Mouse (Mus musculus) midbrain, embryonic 10.5 days (tissue): ENCODE results near the gene Lrrc4b. TPM values are rescaled to one million over a fixed set of nuclear protein-coding genes. Genes with fewer than 3 reads are reported as not detected.

ENCODE experiments used
- DNase-seq: peaks from one replicate; pipeline ENCODE4 v3.0.0-alpha.2; 2017; ENCODE audit warnings: low spot score
- H3K27ac ChIP-seq: fragments of 300-500 bp; sonication (generic); replicated peaks from 2 replicates; pipeline ENCODE4 v1.5.1; 2016; ENCODE audit warnings: mild to moderate bottlenecking
- H3K27me3 ChIP-seq: fragments of 300-500 bp; sonication (generic); 2 replicates; pipeline ENCODE4 v1.6.1; 2016; ENCODE audit warnings: low read depth, mild to moderate bottlenecking; ENCODE audit not compliant: poor library complexity, severe bottlenecking
- H3K36me3 ChIP-seq: fragments of 300-500 bp; sonication (generic); 2 replicates; pipeline ENCODE4 v1.6.1; 2016; ENCODE audit warnings: mild to moderate bottlenecking, moderate library complexity
- H3K4me1 ChIP-seq: fragments of 300-500 bp; sonication (generic); 2 replicates; pipeline ENCODE4 v1.6.1; 2016
- H3K4me3 ChIP-seq: fragments of 300-500 bp; sonication (generic); 2 replicates; pipeline ENCODE4 v1.5.1; 2016; ENCODE audit warnings: mild to moderate bottlenecking, moderate library complexity
- H3K9me3 ChIP-seq: fragments of 300-500 bp; sonication (generic); replicated peaks from 2 replicates; pipeline ENCODE4 v1.6.1; 2016; ENCODE audit warnings: mild to moderate bottlenecking
- WGBS: fragments of 180-500 bp; shearing (Covaris S2); methylation state at CpG from one replicate; pipeline ENCODE4 v1.1.7; 2016; 5-methylcytosine and 5-hydroxymethylcytosine counted together
- microRNA-seq: library from miRNA; unstranded; fragments of <30 nt; microRNA quantifications from one replicate; pipeline ENCODE4, GENCODE M21; 2017
- polyA plus RNA-seq: library from polyadenylated mRNA; unstranded; fragments of >200 nt; fragmentation: Nextera tagmentation; extraction: Ambion mirVana; gene quantifications from 2 replicates; pipeline ENCODE4 v1.2.1, GENCODE M21; 2016

Lrrc4b gene
- polyA plus RNA-seq, 1 experiment from 2014 or later: 2.4 TPM

GRCm38 (mm10) chr7:44497361-44498055, 68.7 kb downstream of the Lrrc4b start:
- Histone ChIP-seq H3K4me3 (peak overlapping the region; percentile 86), H3K36me3 (peaks cover 23% of the 10 kb centered on the region), H3K27me3 (peaks cover 18% of the 10 kb centered on the region), H3K27ac (peak overlapping the region; percentile 99), H3K4me1 (peaks cover 29% of the 10 kb centered on the region), H3K9me3 (no peaks in the 10 kb centered on the region)
- WGBS: 84% methylated on average over 10 of the region's 10 CpGs
- DNase-seq: no peak

- no peaks in the 10 kb centered on the region for H3K9me3 ChIP-seq
- H3K27ac ChIP-seq: no peak overlapping the region
- WGBS: 89% methylated on average over 1 of the region's 1 CpGs
- peaks cover 18% of the 10 kb centered on the region for H3K27me3 ChIP-seq
- H3K4me1 ChIP-seq: peaks cover 29% of the 10 kb centered on the region
- no peak for DNase-seq
- H3K4me3 ChIP-seq: no peak overlapping the region
- H3K36me3 ChIP-seq: peaks cover 9% of the 10 kb centered on the region
Observed at GRCm38 (mm10) chr7:44498922-44499321, 70.1 kb downstream of the Lrrc4b start.

DNA sequence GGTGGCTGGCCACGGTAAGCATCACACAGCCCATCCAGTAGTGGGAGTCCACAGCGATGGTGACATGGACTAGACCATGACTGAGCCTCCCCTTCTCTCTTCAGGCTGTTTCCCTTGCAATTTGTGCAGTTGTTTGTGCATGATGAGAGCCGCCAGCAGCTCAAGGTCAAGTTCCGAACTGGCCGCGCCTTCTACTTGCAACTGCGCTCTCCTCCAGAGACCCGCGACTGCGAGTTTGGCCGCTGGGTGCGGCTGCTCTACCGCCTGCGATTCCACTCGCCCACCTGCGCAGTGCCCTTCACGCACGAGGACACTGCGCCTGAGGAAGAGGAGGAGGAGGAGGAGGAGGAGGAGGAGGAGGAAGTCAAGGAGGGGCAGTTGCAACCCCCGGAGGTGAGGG, 71.2 kb downstream of the Lrrc4b start:
- peaks cover 18% of the 10 kb centered on the region for H3K27me3 ChIP-seq
- 0 out of 2 replicates have a peak overlapping the region, but pooled peaks have one; percentile 13 for H3K27ac ChIP-seq
- WGBS: 63% methylated on average over 20 of the region's 20 CpGs
- no peak overlapping the region; the same call in 1 of the 2 replicates for H3K4me3 ChIP-seq
- no peaks in the 10 kb centered on the region for H3K36me3 ChIP-seq
- H3K9me3 ChIP-seq: 0 out of 2 replicates have a peak, but pooled peaks cover 3% of the 10 kb centered on the region
- H3K4me1 ChIP-seq: peaks cover 24% of the 10 kb centered on the region
- no peak for DNase-seq

GRCm38 (mm10) chr7:44501563-44502115, 72.8 kb downstream of the Lrrc4b start:
- no peak overlapping the region for H3K27ac ChIP-seq
- 44% methylated on average over 5 of the region's 5 CpGs for WGBS
- H3K36me3 ChIP-seq: no peaks in the 10 kb centered on the region
- H3K4me3 ChIP-seq: no peak overlapping the region
- peaks cover 18% of the 10 kb centered on the region for H3K27me3 ChIP-seq
- peaks cover 14% of the 10 kb centered on the region for H3K4me1 ChIP-seq
- DNase-seq: peak; percentile 75
- H3K9me3 ChIP-seq: 0 out of 2 replicates have a peak, but pooled peaks cover 3% of the 10 kb centered on the region

DNA sequence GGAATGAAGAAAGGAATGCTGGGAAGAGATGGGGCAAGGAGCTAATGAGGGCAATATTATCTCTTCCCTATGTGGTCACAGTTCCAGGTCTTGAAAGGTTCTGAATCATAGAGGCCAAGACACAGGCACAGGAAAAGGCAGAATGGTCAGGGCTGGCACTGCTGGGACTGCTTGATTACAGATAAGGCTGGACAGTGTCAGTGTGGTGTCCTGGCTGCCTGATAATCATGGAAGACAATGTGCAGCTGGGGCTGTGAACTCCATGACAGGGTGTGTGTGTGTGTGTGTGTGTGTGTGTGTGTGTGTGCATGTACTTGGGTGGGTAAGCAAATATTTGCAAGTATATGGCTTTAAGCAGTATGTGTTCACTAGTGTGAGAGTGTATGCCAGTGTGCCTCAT, 78.7 kb downstream of the Lrrc4b start:
- no peaks in the 10 kb centered on the region for H3K4me1 ChIP-seq
- DNase-seq: no peak

More for the DNA sequence above, 78.7 kb downstream of the Lrrc4b start:
- no peaks in the 10 kb centered on the region for H3K36me3 ChIP-seq
- 0 out of 2 replicates have a peak, but pooled peaks cover 7% of the 10 kb centered on the region for H3K27me3 ChIP-seq
- H3K9me3 ChIP-seq: peaks cover 5% of the 10 kb centered on the region; the same call in 1 of the 2 replicates
- H3K4me3 ChIP-seq: no peak overlapping the region
- no peak overlapping the region for H3K27ac ChIP-seq

Small RNA genes lying within 50 kb of the gene (microRNA-seq; reads per million reads assigned to microRNA genes)
- not detected for gene Mir7052

Other genes with a start within 250 kb of the Lrrc4b start
- not detected in 2 replicates for gene Klk1b24, start 240.8 kb upstream of the Lrrc4b start, polyA plus RNA-seq
- not detected in 2 replicates for gene Klk1b3, start 230.8 kb upstream of the Lrrc4b start, polyA plus RNA-seq
- not detected in 2 replicates for gene Klk1b4, start 221.6 kb upstream of the Lrrc4b start, polyA plus RNA-seq
- not detected in 2 replicates for gene Klk1b5, start 213.1 kb upstream of the Lrrc4b start, polyA plus RNA-seq
- gene Klk1, start 203.7 kb upstream of the Lrrc4b start, polyA plus RNA-seq: not detected in 2 replicates
- gene Gm36864, start 192.8 kb upstream of the Lrrc4b start, polyA plus RNA-seq: 0.17 TPM in 1 of 2 replicates, not detected in the other
- 1.6 and 1.7 TPM in 2 replicates for gene 1700028J19Rik, start 182.3 kb upstream of the Lrrc4b start, polyA plus RNA-seq
- gene 2410002F23Rik, start 182.3 kb upstream of the Lrrc4b start, polyA plus RNA-seq: 172 and 189 TPM in 2 replicates
- gene Acp4, start 171.6 kb upstream of the Lrrc4b start, polyA plus RNA-seq: 0.17 TPM in 1 of 2 replicates, not detected in the other
- not detected in 2 replicates for gene Gm15517, start 167.6 kb upstream of the Lrrc4b start, polyA plus RNA-seq
- gene Clec11a, start 122.1 kb upstream of the Lrrc4b start, polyA plus RNA-seq: 2.2 and 2.4 TPM in 2 replicates
- 1.5 and 2.6 TPM in 2 replicates for gene Shank1, start 118.8 kb upstream of the Lrrc4b start, polyA plus RNA-seq
- 1.9 and 2.0 TPM in 2 replicates for gene Syt3, start 44.9 kb upstream of the Lrrc4b start, polyA plus RNA-seq
- gene 1700008O03Rik, start 43.2 kb upstream of the Lrrc4b start, polyA plus RNA-seq: 1.7 TPM in 2 replicates
- 0.99 and 2.0 TPM in 2 replicates for gene Aspdh, start 36.4 kb downstream of the Lrrc4b start, polyA plus RNA-seq
- 71.6 and 76.8 TPM in 2 replicates for gene Josd2, start 39.0 kb downstream of the Lrrc4b start, polyA plus RNA-seq
- gene Emc10, start 67.5 kb downstream of the Lrrc4b start, polyA plus RNA-seq: 104 and 108 TPM in 2 replicates
- 20.5 and 27.6 TPM in 2 replicates for gene Fam71e1, start 67.6 kb downstream of the Lrrc4b start, polyA plus RNA-seq
- 0.05 and 0.20 TPM in 2 replicates for gene Mybpc2, start 95.6 kb downstream of the Lrrc4b start, polyA plus RNA-seq
- gene Spib, start 103.1 kb downstream of the Lrrc4b start, polyA plus RNA-seq: not detected in 2 replicates
- 168 and 179 TPM in 2 replicates for gene Pold1, start 119.8 kb downstream of the Lrrc4b start, polyA plus RNA-seq
- gene Nr1h2, start 124.9 kb downstream of the Lrrc4b start, polyA plus RNA-seq: 82.8 and 84.2 TPM in 2 replicates
- gene Napsa, start 143.4 kb downstream of the Lrrc4b start, polyA plus RNA-seq: 0.36 and 0.42 TPM in 2 replicates
- gene Kcnc3, start 161.6 kb downstream of the Lrrc4b start, polyA plus RNA-seq: 1.1 and 1.2 TPM in 2 replicates
- 1.0 and 1.1 TPM in 2 replicates for gene Myh14, start 241.8 kb downstream of the Lrrc4b start, polyA plus RNA-seq